Mouse (Mus musculus) midbrain, embryonic 11.5 days (tissue): ENCODE data around the gene Hspg2. TPM values are rescaled to one million over a fixed set of nuclear protein-coding genes. Genes with fewer than 3 reads are reported as not detected.
"Not testable (repeated sequence)": the region's sequence is repeated elsewhere in the genome, so short reads cannot be mapped to it uniquely, and the experiment has no call there.

ENCODE experiments used
- ATAC-seq: fragments of 200-750 bp; cut with Nextera tagmentation; 2 replicates; pipeline ENCODE4 v1.8.0; 2017; ENCODE audit warnings: moderate TSS enrichment, moderate library complexity; ENCODE audit not compliant: low FRiP score
- DNase-seq: peaks from one replicate; pipeline ENCODE4 v3.0.0; 2015; ENCODE audit warnings: low spot score; ENCODE audit errors: missing footprints
- H3K27ac ChIP-seq: fragments of 300-500 bp; sonication (generic); 2 replicates; pipeline ENCODE4 v1.5.1; 2014; ENCODE audit warnings: low read depth, low read length
- H3K27me3 ChIP-seq: fragments of 300-500 bp; sonication (generic); 2 replicates; pipeline ENCODE4 v1.6.1; 2014; ENCODE audit warnings: mild to moderate bottlenecking, low read length, moderate library complexity, mixed read lengths; ENCODE audit not compliant: control insufficient read depth, insufficient read depth
- H3K36me3 ChIP-seq: fragments of 300-500 bp; sonication (generic); 2 replicates; pipeline ENCODE4 v1.6.1; 2014; ENCODE audit warnings: mild to moderate bottlenecking, low read length, moderate library complexity, mixed read lengths; ENCODE audit not compliant: control insufficient read depth, insufficient read depth
- H3K4me1 ChIP-seq: fragments of 300-500 bp; sonication (generic); 2 replicates; pipeline ENCODE4 v1.6.1; 2014; ENCODE audit warnings: low read length; ENCODE audit not compliant: control insufficient read depth, insufficient read depth
- H3K4me2 ChIP-seq: fragments of 300-500 bp; sonication (generic); 2 replicates; pipeline ENCODE4 v1.6.1; 2014; ENCODE audit warnings: mild to moderate bottlenecking, moderate library complexity
- H3K4me3 ChIP-seq: fragments of 300-500 bp; sonication (generic); 2 replicates; pipeline ENCODE4 v1.5.1; 2014; ENCODE audit warnings: low read depth, low read length
- H3K9ac ChIP-seq: fragments of 300-500 bp; sonication (generic); 2 replicates; pipeline ENCODE4 v1.6.1; 2014; ENCODE audit warnings: low read length
- H3K9me3 ChIP-seq: fragments of 300-500 bp; sonication (generic); 2 replicates; pipeline ENCODE4 v1.6.1; 2016; ENCODE audit warnings: low read length; ENCODE audit not compliant: control insufficient read depth
- WGBS: fragments of 180-500 bp; shearing (Covaris S2); extraction: QIAGEN DNeasy Blood & Tissue Kit; methylation state at CpG from one replicate; pipeline ENCODE4 v1.1.7; 2014; 5-methylcytosine and 5-hydroxymethylcytosine counted together
- polyA plus RNA-seq: library from polyadenylated mRNA; unstranded; fragments of >200 nt; fragmentation: Nextera tagmentation; extraction: Ambion mirVana; gene quantifications from 2 replicates; pipeline ENCODE4 v1.2.1, GENCODE M21; 2014

The Hspg2 gene
- polyA plus RNA-seq, result 9.6 and 11.2 TPM in 2 replicates

- WGBS, result under 1% methylated on average over 71 of the region's 72 CpGs
- peak within 1 kb of the TSS; percentile 14; the same call in 1 of the 2 replicates for H3K27ac ChIP-seq
Observed at GRCm38 (mm10) chr4:137468260-137469080, at the start of gene Hspg2. Gene Hspg2, plus strand, starts transcription at chr4:137468769.

DNA sequence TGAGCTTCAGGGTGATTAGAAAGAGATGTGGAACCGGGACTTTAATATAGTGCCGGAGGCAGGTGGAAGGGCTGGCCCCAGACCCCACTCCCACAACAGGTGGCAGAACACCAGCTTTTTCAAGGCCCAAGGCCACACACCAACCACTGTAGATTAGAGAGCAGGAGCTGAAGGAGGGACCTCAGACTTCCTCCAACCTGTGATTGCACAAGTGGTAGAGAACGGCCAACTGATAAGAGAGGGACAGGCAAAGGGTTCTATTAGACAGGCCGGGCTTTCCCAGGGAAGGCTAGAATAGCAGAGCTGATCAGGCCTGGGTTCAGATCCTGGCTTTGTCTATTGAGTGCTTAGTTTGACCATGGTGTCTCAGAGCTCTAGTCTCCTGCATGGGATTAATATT, 38.1 kb upstream of the Hspg2 start, which contains the start of gene Cela3b:
Gene Cela3b (minus strand): TSS at position 39 of the 400 bp plus-strand sequence.
- no peaks in the 10 kb centered on the region for H3K36me3 ChIP-seq
- no peak within 1 kb of the TSS for H3K27ac ChIP-seq
- H3K27me3 ChIP-seq, result no peaks in the 10 kb centered on the region
- no peak for ATAC-seq
- WGBS, result 94% methylated on average over 4 of the region's 4 CpGs
- H3K9ac ChIP-seq, result no peak within 1 kb of the TSS
- no peaks in the 10 kb centered on the region for H3K4me1 ChIP-seq
- H3K4me2 ChIP-seq, result no peak within 1 kb of the TSS
- H3K4me3 ChIP-seq, result no peak within 1 kb of the TSS
- no peaks in the 10 kb centered on the region for H3K9me3 ChIP-seq
- DNase-seq, result no peak

More at GRCm38 (mm10) chr4:137468260-137469080, at the start of gene Hspg2:
- H3K4me2 ChIP-seq, result peak within 1 kb of the TSS; percentile 95
- H3K9ac ChIP-seq, result peak within 1 kb of the TSS; percentile 76
- peak; percentile 100 for DNase-seq
- H3K27me3 ChIP-seq, result 0 out of 2 replicates have a peak, but pooled peaks cover 2% of the 10 kb centered on the region
- H3K9me3 ChIP-seq, result no peaks in the 10 kb centered on the region
- ATAC-seq, result peak; percentile 90
- H3K4me3 ChIP-seq, result peak within 1 kb of the TSS; percentile 60
- no peaks in the 10 kb centered on the region for H3K36me3 ChIP-seq
- peaks cover 12% of the 10 kb centered on the region for H3K4me1 ChIP-seq

DNA sequence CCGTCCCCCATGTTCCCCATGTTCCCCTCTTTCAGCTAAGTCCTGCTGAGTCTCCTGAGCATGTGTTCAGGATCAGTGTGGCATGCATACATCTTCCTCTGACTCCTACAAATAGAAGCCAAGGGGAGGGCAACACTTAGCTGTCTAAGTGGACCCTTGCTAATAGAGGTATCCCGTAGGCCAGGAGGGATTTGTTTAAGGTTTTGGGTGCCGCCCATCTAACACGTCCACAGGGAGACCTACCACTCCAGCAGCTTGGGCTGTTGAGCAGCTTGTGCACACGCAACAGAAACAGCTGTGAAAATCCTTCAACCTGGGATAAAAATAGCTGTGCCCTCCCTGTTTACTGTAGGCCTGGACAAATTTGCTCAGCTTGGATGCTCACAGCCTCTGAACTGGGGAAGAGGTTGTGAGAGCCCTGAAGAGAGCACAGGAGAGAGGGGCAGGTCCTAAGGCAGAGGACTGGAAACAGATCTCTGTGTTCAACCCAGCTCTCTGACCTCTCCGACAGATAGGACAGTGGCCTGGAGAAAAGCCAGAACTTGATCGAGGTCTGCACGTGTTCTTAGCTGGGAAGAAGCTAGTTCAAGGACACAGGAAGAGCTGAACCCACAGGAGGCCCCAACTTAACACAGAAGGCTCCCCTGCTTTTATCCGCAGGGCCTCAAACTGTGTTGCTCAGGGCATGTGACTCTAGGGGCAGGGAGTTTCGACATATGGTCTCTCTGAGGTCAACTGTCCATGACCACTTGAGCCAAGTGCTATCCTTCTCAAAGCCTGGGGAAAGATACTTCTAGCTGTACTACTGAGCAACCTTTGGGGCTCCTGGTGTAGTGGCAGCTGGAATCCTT, 35.6 kb upstream of the Hspg2 start:
- H3K4me3 ChIP-seq, H3K9ac ChIP-seq, H3K4me2 ChIP-seq, ATAC-seq, H3K4me1 ChIP-seq, H3K27me3 ChIP-seq, H3K36me3 ChIP-seq, H3K27ac ChIP-seq, H3K9me3 ChIP-seq, DNase-seq: not testable (repeated sequence)
- 81% methylated on average over 10 of the region's 10 CpGs for WGBS

DNA sequence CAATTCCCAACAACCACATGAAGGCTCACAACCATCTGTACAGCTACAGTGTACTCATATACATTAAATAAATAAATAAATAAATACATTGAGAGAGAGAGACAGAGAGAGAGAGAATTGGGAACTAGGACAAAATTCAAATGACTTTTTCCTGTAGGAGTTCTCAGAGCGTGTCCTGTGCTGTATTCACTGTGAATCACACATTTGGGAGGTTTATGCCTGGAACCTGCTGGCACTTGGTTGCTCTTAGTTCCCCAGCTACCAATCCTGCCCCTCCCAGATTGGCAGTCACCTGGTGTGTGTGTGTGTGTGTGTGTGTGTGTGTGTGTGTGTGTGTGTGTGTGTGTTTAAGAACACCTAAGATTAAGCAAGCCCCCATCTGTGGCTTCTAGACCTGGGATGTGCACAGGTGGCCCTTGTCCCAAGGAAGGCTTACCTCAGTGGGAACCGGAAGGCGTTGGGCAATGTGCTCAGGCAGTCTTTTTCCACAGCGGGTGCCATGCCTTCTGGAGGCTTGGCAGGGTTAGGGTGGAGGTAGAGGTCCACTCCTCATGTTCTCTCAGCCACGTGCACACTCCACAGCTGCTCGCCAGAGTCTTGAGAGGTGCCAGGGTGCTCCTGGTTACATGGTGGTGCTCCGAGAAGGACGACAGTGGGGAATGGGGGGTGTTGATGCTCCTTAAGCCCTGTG, 31.4 kb upstream of the Hspg2 start:
- no peaks in the 10 kb centered on the region for H3K36me3 ChIP-seq
- WGBS, result 90% methylated on average over 8 of the region's 8 CpGs
- H3K9ac ChIP-seq, result no peak overlapping the region
- no peaks in the 10 kb centered on the region for H3K9me3 ChIP-seq
- no peak overlapping the region for H3K4me2 ChIP-seq
- no peak overlapping the region for H3K27ac ChIP-seq
- H3K27me3 ChIP-seq, result no peaks in the 10 kb centered on the region
- ATAC-seq (no peak), DNase-seq (no peak)
- H3K4me1 ChIP-seq, result no peaks in the 10 kb centered on the region
- H3K4me3 ChIP-seq, result no peak overlapping the region

DNA sequence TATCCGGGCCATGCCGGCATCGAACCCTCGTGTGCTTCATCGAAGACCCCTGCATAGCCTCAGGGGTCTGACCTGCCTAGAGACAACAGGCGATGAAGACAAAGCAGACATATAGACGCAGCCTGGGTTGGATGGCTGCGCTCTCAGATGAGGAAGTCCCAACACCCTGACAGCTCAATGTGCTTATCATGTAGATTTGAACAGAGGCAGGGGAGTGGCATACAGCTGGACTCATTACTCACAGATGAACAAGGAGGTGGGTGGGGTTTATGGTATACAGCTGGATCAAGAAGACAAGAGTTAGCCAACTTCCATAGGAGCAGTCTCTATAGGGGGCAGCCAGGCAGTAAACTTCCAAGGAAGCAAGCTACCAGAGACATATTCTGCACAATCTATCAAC, 29.7 kb upstream of the Hspg2 start:
- Histone ChIP-seq H3K9me3 (no peaks in the 10 kb centered on the region), H3K27ac (no peak overlapping the region), H3K4me1 (no peaks in the 10 kb centered on the region), H3K4me2 (no peak overlapping the region), H3K4me3 (no peak overlapping the region), H3K27me3 (no peaks in the 10 kb centered on the region), H3K36me3 (no peaks in the 10 kb centered on the region), H3K9ac (no peak overlapping the region)
- ATAC-seq (no peak), DNase-seq (no peak)
- 89% methylated on average over 8 of the region's 8 CpGs for WGBS

GRCm38 (mm10) chr4:137441332-137441731, 27.2 kb upstream of the Hspg2 start:
- 87% methylated on average over 4 of the region's 4 CpGs for WGBS
- Histone ChIP-seq H3K4me2 (no peak overlapping the region), H3K9me3 (no peaks in the 10 kb centered on the region), H3K4me3 (no peak overlapping the region), H3K27ac (no peak overlapping the region), H3K9ac (no peak overlapping the region), H3K4me1 (no peaks in the 10 kb centered on the region), H3K27me3 (no peaks in the 10 kb centered on the region), H3K36me3 (no peaks in the 10 kb centered on the region)
- DNase-seq (no peak), ATAC-seq (no peak)

- Histone ChIP-seq H3K4me1 (no peaks in the 10 kb centered on the region), H3K9me3 (no peaks in the 10 kb centered on the region), H3K27me3 (no peaks in the 10 kb centered on the region), H3K4me2 (no peak overlapping the region), H3K36me3 (no peaks in the 10 kb centered on the region), H3K9ac (no peak overlapping the region), H3K4me3 (no peak overlapping the region), H3K27ac (no peak overlapping the region)
- ATAC-seq (no peak), DNase-seq (peak; percentile 98)
- 27% methylated on average over 5 of the region's 5 CpGs for whole genome bisulfite sequencing
Observed at GRCm38 (mm10) chr4:137443625-137444024, 24.9 kb upstream of the Hspg2 start.

GRCm38 (mm10) chr4:137445881-137446280, 22.7 kb upstream of the Hspg2 start:
- H3K9me3 ChIP-seq, result no peaks in the 10 kb centered on the region
- no peak overlapping the region for H3K9ac ChIP-seq
- 89% methylated on average over 4 of the region's 4 CpGs for WGBS
- ATAC-seq, result no peak
- no peak overlapping the region for H3K27ac ChIP-seq
- no peaks in the 10 kb centered on the region for H3K36me3 ChIP-seq
- H3K4me3 ChIP-seq, result no peak overlapping the region
- peak; percentile 41 for DNase-seq
- no peak overlapping the region for H3K4me2 ChIP-seq
- no peaks in the 10 kb centered on the region for H3K27me3 ChIP-seq
- H3K4me1 ChIP-seq, result no peaks in the 10 kb centered on the region
